In genomic region chr8:87715731-87716682, GRCm38 (mm10) we compare ENCODE assay signal across 8 mouse cellular contexts.
DNase-seq lines count a peak whose midpoint lies in the region; ATAC-seq and TF ChIP-seq lines count a peak whose summit lies in the region.

No protein-coding gene starts in this region.

- peaks cover 0 to 6% of the 10 kb centered on the region in 2 experiments; a peak in 1 of 4 replicates for H3K4me1 ChIP-seq in CH12.LX (ENCODE audit: control insufficient read depth in 1 of 2, insufficient read depth in 2 of 2)
- peaks cover 22% of the 10 kb centered on the region for H3K4me1 ChIP-seq in forebrain, embryonic 11.5 days (replicated peaks; ENCODE audit: control insufficient read depth, insufficient read depth, low read length)
- H3K4me1 ChIP-seq in heart, embryonic 16.5 days (ENCODE audit: control insufficient read depth, insufficient read depth, low read length) = peaks cover 7% of the 10 kb centered on the region
- H3K4me1 ChIP-seq in liver, postnatal 0 days (ENCODE audit: insufficient read depth) = no peaks in the 10 kb centered on the region

- peak; percentile 88 to 89 for TF ChIP-seq CTCF in CH12.LX (conservative IDR thresholded peaks at IDR 0.05 in 1 of 2, IDR thresholded peaks at IDR 0.05 in 1 of 2; ENCODE audit: low read depth in 2 of 2, low read length in 2 of 2)
- peak; percentile 79 for TF ChIP-seq CTCF in liver, postnatal 0 days (IDR thresholded peaks at IDR 0.05; ENCODE audit: low read depth)

- no peak overlapping the region for H3K27ac ChIP-seq in CH12.LX (ENCODE audit: insufficient read depth, low read depth)
- H3K27ac ChIP-seq in forebrain, embryonic 11.5 days (ENCODE audit: low read depth, low read length) = peak overlapping the region; percentile 47
- H3K27ac ChIP-seq in heart, embryonic 16.5 days (ENCODE audit: low read length) = no peak overlapping the region
- no peak overlapping the region for H3K27ac ChIP-seq in liver, postnatal 0 days (ENCODE audit: low read depth)

- dilution Hi-C loops in CH12.LX (cut with MboI; ENCODE audit: extremely low pct_ligation_motif_present, extremely low pct_unique_long_range_greater_than_20kb, low sequenced_read_pairs) = no loop called here

- no peaks in the 10 kb centered on the region for H3K79me2 ChIP-seq in CH12.LX (replicated peaks; ENCODE audit: control insufficient read depth, extremely low read depth, insufficient read depth, poor library complexity, severe bottlenecking)

- no peaks in the 10 kb centered on the region for H3K9me3 ChIP-seq in CH12.LX (replicated peaks; ENCODE audit: low read length)
- no peaks in the 10 kb centered on the region for H3K9me3 ChIP-seq in forebrain, embryonic 11.5 days (ENCODE audit: control insufficient read depth, low read length)
- no peaks in the 10 kb centered on the region for H3K9me3 ChIP-seq in heart, embryonic 16.5 days (replicated peaks; ENCODE audit: control insufficient read depth, low read length)
- H3K9me3 ChIP-seq in liver, postnatal 0 days (ENCODE audit: low read length) = no peaks in the 10 kb centered on the region

- WGBS in forebrain, embryonic 11.5 days = 5% methylated on average over 24 of the region's 24 CpGs
- WGBS in heart, embryonic 16.5 days = 12% methylated on average over 24 of the region's 24 CpGs
- 35% methylated on average over 24 of the region's 24 CpGs for WGBS in liver, postnatal 0 days (ENCODE audit: insufficient replicate concordance)

- in situ Hi-C loops in CH12.LX (cut with MboI; ENCODE audit: low pct_ligation_motif_present, low pct_unique_long_range_greater_than_20kb, low sequenced_read_pairs) = no loop called here

- peak; percentile 77 for TF ChIP-seq RAD21 in CH12.LX (IDR thresholded peaks at IDR 0.05; ENCODE audit: low read depth, low read length)

- TF ChIP-seq POLR2A in CH12.LX (IDR thresholded peaks at IDR 0.05; ENCODE audit: low read depth, low read length) = no peak

- no peak overlapping the region for H3K9ac ChIP-seq in CH12.LX (ENCODE audit: insufficient read depth, low read depth)
- H3K9ac ChIP-seq in forebrain, embryonic 11.5 days (ENCODE audit: low read length) = peak overlapping the region; percentile 21; the same call in 1 of the 2 replicates
- no peak overlapping the region for H3K9ac ChIP-seq in heart, embryonic 16.5 days (ENCODE audit: low read length)
- no peak overlapping the region for H3K9ac ChIP-seq in liver, postnatal 0 days (replicated peaks)

- no peak for TF ChIP-seq EP300 in CH12.LX (IDR thresholded peaks at IDR 0.05; ENCODE audit: low read length)
- TF ChIP-seq EP300 in liver, postnatal 0 days (IDR thresholded peaks at IDR 0.05; ENCODE audit: low read depth) = no peak

- no peak overlapping the region for H3K4me3 ChIP-seq in CH12.LX (replicated peaks in 1 of 3; ENCODE audit: low read depth in 2 of 3, low read length in 2 of 3, poor library complexity in 1 of 3)
- H3K4me3 ChIP-seq in forebrain, embryonic 11.5 days (ENCODE audit: low read depth, low read length) = 0 out of 2 replicates have a peak overlapping the region, but pooled peaks have one; percentile 1
- H3K4me3 ChIP-seq in heart, embryonic 16.5 days (ENCODE audit: low read length) = peak overlapping the region; percentile 30
- no peak overlapping the region for H3K4me3 ChIP-seq in liver, postnatal 0 days (ENCODE audit: low read depth, low read length)

- no peak overlapping the region for H3K4me2 ChIP-seq in CH12.LX (ENCODE audit: insufficient read depth, low read depth, poor library complexity, severe bottlenecking)
- H3K4me2 ChIP-seq in forebrain, embryonic 11.5 days (ENCODE audit: low read depth, low read length, severe bottlenecking) = peak overlapping the region; percentile 45
- peak overlapping the region; percentile 60 for H3K4me2 ChIP-seq in heart, embryonic 16.5 days (ENCODE audit: low read depth, low read length)
- H3K4me2 ChIP-seq in liver, postnatal 0 days (ENCODE audit: low read depth, low read length) = no peak overlapping the region

- peak; percentile 78 for ATAC-seq in forebrain, embryonic 11.5 days (replicated peaks; ENCODE audit: low FRiP score)
- ATAC-seq in heart, embryonic 16.5 days (replicated peaks; ENCODE audit: extremely low read depth, insufficient read depth, low FRiP score) = 0 out of 2 replicates have a peak, but pooled peaks have one; percentile 41
- ATAC-seq in liver, postnatal 0 days = no peak

- H3K36me3 ChIP-seq in CH12.LX (replicated peaks in 1 of 2; ENCODE audit: control insufficient read depth in 1 of 2, insufficient read depth in 1 of 2, low read length in 1 of 2) = peaks cover 0 to 11% of the 10 kb centered on the region in 2 experiments
- no peaks in the 10 kb centered on the region for H3K36me3 ChIP-seq in forebrain, embryonic 11.5 days (ENCODE audit: control insufficient read depth, insufficient read depth, low read length)
- H3K36me3 ChIP-seq in heart, embryonic 16.5 days (ENCODE audit: control insufficient read depth, insufficient read depth) = no peaks in the 10 kb centered on the region
- no peaks in the 10 kb centered on the region for H3K36me3 ChIP-seq in liver, postnatal 0 days (replicated peaks; ENCODE audit: insufficient read depth, low read length)

- no peaks in the 10 kb centered on the region for H3K27me3 ChIP-seq in CH12.LX (replicated peaks)
- no peaks in the 10 kb centered on the region for H3K27me3 ChIP-seq in forebrain, embryonic 11.5 days (ENCODE audit: control insufficient read depth, insufficient read depth, low read length)
- H3K27me3 ChIP-seq in heart, embryonic 16.5 days (ENCODE audit: control insufficient read depth, insufficient read depth, low read length) = peaks cover 2% of the 10 kb centered on the region; the same call in 1 of the 2 replicates
- no peaks in the 10 kb centered on the region for H3K27me3 ChIP-seq in liver, postnatal 0 days (ENCODE audit: insufficient read depth, low read length)

- DNase-seq in CH12.LX (ENCODE audit: extremely low read depth) = peak; percentile 68
- DNase-seq in c-Kit-negative CD71-positive TER-119-positive erythroid progenitor cells, embryonic 14.5 days (ENCODE audit: low read depth, low spot score) = peak; percentile 5
- DNase-seq in forebrain, embryonic 11.5 days (ENCODE audit: low spot score) = peak; percentile 83
- DNase-seq in kidney, postnatal 4 days = peak; percentile 90
- DNase-seq in liver, postnatal 0 days = peak; percentile 65
- peak; percentile 25 for DNase-seq in ovary, adult 18-20 months (ENCODE audit: low spot score)
- DNase-seq in thymus, postnatal 14 days = peak; percentile 60

TF ChIP-seq in CH12.LX, 34 proteins besides CTCF, POLR2A, EP300 and RAD21:
- TF ChIP-seq JUN (IDR thresholded peaks at IDR 0.05; ENCODE audit: insufficient read depth, low read depth, low read length) (no peak), ZC3H11A (IDR thresholded peaks at IDR 0.05; ENCODE audit: low read depth, low read length) (peak; percentile 58), SMC3 (IDR thresholded peaks at IDR 0.05; ENCODE audit: low read depth, low read length) (peak; percentile 92), MYC (IDR thresholded peaks at IDR 0.05; ENCODE audit: low read depth, low read length) (0 out of 2 replicates have a peak, but pooled peaks have one; percentile 34)

Comparison
In these comparisons a context has a peak if more than half of its experiments do, and no peak if none do; other contexts are left out.
1. DNase-seq: peak in every context shown above with its lines; median percentile 90 in kidney, postnatal 4 days; 83 in forebrain, embryonic 11.5 days; 68 in CH12.LX; 65 in liver, postnatal 0 days; 60 in thymus, postnatal 14 days; 25 in ovary, adult 18-20 months; 5 in c-Kit-negative CD71-positive TER-119-positive erythroid progenitor cells, embryonic 14.5 days.
2. H3K4me2 ChIP-seq: peak in forebrain, embryonic 11.5 days (single experiment) and heart, embryonic 16.5 days (single experiment); none in CH12.LX (single experiment) and liver, postnatal 0 days (single experiment).
3. H3K4me3 ChIP-seq: peak in forebrain, embryonic 11.5 days (single experiment) and heart, embryonic 16.5 days (single experiment); none in CH12.LX (0 of 3) and liver, postnatal 0 days (single experiment).